Mouse (Mus musculus) midbrain, embryonic 13.5 days (tissue): ENCODE measurements around the gene Ppp6r1. TPM values are rescaled to one million over a fixed set of nuclear protein-coding genes. Genes with fewer than 3 reads are reported as not detected.

ENCODE experiments used
- ATAC-seq: fragments of 200-750 bp; cut with Nextera tagmentation; 2 replicates; pipeline ENCODE4 v1.8.0; 2017; ENCODE audit warnings: mild to moderate bottlenecking, moderate TSS enrichment, moderate library complexity
- H3K27ac ChIP-seq: fragments of 300-500 bp; sonication (generic); 2 replicates; pipeline ENCODE4 v1.5.1; 2015; ENCODE audit warnings: inconsistent platforms, mild to moderate bottlenecking, moderate library complexity
- H3K27me3 ChIP-seq: fragments of 300-500 bp; sonication (generic); 2 replicates; pipeline ENCODE4 v1.6.1; 2015; ENCODE audit warnings: mild to moderate bottlenecking, inconsistent platforms
- H3K36me3 ChIP-seq: fragments of 300-500 bp; sonication (generic); 2 replicates; pipeline ENCODE4 v1.6.1; 2015; ENCODE audit warnings: mild to moderate bottlenecking, inconsistent platforms
- H3K4me1 ChIP-seq: fragments of 300-500 bp; sonication (generic); replicated peaks from 2 replicates; pipeline ENCODE4 v1.6.1; 2015; ENCODE audit warnings: inconsistent platforms
- H3K4me2 ChIP-seq: fragments of 300-500 bp; sonication (generic); replicated peaks from 2 replicates; pipeline ENCODE4 v1.6.1; 2015; ENCODE audit warnings: moderate library complexity, mild to moderate bottlenecking, inconsistent platforms
- H3K4me3 ChIP-seq: fragments of 300-500 bp; sonication (generic); replicated peaks from 2 replicates; pipeline ENCODE4 v1.5.1; 2015; ENCODE audit warnings: mild to moderate bottlenecking, inconsistent platforms
- H3K9ac ChIP-seq: fragments of 300-500 bp; sonication (generic); replicated peaks from 2 replicates; pipeline ENCODE4 v1.6.1; 2015; ENCODE audit warnings: mild to moderate bottlenecking, inconsistent platforms
- H3K9me3 ChIP-seq: fragments of 300-500 bp; sonication (generic); 2 replicates; pipeline ENCODE4 v1.6.1; 2016; ENCODE audit warnings: mild to moderate bottlenecking, inconsistent platforms
- WGBS: fragments of 180-500 bp; shearing (Covaris S2); methylation state at CpG from one replicate; pipeline ENCODE4 v1.1.7; 2015; 5-methylcytosine and 5-hydroxymethylcytosine counted together
- polyA plus RNA-seq: library from polyadenylated mRNA; unstranded; fragments of >200 nt; fragmentation: Nextera tagmentation; extraction: Ambion mirVana; gene quantifications from 2 replicates; pipeline ENCODE4 v1.2.1, GENCODE M21; 2015

The Ppp6r1 gene
- polyA plus RNA-seq, 1 experiment from 2014 or later, result 11.4 TPM

DNA sequence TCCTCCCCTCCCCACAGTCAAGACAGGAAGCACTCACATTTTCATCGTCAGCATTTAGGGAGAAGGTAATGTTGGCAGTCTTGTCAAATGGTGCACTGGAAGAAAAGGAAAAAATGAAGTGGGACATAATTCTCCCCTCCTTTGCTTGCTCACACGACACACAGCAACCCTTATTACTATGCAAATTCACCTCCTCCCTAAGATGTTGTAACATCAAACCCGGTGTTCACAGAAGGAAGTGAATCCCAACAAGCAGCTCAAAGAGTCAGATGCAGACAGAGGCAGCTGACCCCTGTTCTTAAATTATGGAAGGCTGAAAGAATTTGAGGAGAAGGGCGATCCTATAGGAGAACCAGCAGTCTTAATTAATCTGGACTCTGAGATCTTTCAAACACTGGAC lies 22.6 kb downstream of the Ppp6r1 start:
- Histone ChIP-seq H3K4me3 (no peak overlapping the region), H3K9ac (no peak overlapping the region), H3K4me2 (no peak overlapping the region), H3K27me3 (no peaks in the 10 kb centered on the region), H3K4me1 (no peaks in the 10 kb centered on the region), H3K9me3 (no peaks in the 10 kb centered on the region), H3K27ac (no peak overlapping the region), H3K36me3 (peaks cover 90% of the 10 kb centered on the region)
- WGBS, result 88% methylated on average over 4 of the region's 4 CpGs
- ATAC-seq, result no peak

DNA sequence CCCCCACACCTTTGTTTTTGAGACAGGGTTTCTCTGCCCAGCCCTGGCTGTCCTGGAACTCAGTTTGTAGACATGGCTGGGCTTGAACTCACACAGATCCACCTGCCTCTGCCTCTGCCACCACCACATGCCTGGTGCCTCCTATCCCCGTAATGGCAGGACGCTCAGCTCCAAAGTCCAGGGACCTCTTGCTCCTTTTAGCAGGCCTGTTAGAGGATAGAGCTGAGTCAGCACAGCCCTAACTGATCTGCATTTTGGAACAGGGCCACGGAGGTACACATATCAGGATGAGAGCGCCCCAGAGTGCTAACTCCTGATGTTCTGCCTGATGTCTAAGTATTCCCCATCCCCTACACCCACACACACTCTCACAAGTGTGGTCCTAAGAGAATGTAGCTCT lies 27.8 kb downstream of the Ppp6r1 start, which contains the start of gene Tmem86b:
Gene Tmem86b, minus strand, starts transcription at position 392 of the 400 bp plus-strand sequence.
- Histone ChIP-seq H3K9me3 (no peaks in the 10 kb centered on the region), H3K27ac (no peak within 1 kb of the TSS), H3K4me1 (no peaks in the 10 kb centered on the region), H3K27me3 (no peaks in the 10 kb centered on the region), H3K9ac (no peak within 1 kb of the TSS), H3K4me3 (no peak within 1 kb of the TSS), H3K36me3 (peaks cover 73% of the 10 kb centered on the region), H3K4me2 (no peak within 1 kb of the TSS)
- ATAC-seq, result no peak
- WGBS, result 99% methylated on average over 4 of the region's 4 CpGs

DNA sequence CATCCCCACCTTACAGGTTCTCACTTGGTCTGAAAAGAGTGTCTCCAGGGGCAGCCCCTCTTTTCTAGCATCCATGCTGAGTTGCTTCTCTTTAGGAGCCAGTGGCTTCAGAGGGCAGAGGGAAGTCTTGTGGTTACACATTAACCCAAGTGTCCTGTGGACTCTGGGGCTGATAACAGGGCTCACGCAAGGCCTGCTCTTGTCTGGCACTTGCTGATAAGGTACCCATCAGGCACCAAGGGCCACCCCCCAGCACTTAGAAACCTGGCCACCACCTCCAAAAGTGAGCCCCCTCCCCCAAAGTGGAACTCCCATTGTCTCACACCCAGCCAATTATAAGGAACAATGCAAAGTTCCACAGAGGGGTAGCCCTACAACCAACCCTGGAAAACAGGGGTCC lies 28.6 kb downstream of the Ppp6r1 start:
- Histone ChIP-seq H3K36me3 (peaks cover 66% of the 10 kb centered on the region), H3K4me1 (no peaks in the 10 kb centered on the region), H3K4me2 (no peak overlapping the region), H3K4me3 (no peak overlapping the region), H3K9me3 (no peaks in the 10 kb centered on the region), H3K27me3 (no peaks in the 10 kb centered on the region), H3K9ac (no peak overlapping the region), H3K27ac (no peak overlapping the region)
- WGBS, result 83% methylated on average over 1 of the region's 1 CpGs
- no peak for ATAC-seq

DNA sequence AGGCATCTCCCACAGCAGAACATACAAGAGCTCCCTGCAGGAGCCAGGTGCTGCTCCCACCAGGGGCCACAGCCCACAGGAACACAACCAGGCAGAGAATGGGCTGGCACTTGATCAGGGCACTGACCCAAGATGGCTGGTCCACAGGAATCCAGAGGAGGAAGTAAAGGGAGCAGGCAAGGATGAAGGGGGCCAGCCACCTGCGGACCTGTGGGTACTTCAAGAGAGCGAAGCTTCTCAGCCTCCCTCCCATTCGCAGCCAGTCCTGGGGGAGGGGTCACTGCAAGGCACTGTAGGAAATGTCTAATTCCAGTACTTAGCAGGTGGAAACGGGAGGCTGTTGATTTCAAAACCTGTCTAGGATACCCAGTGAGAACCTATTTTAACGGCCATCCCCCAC lies 29.2 kb downstream of the Ppp6r1 start:
- Histone ChIP-seq H3K4me1 (no peaks in the 10 kb centered on the region), H3K9me3 (no peaks in the 10 kb centered on the region), H3K27me3 (no peaks in the 10 kb centered on the region), H3K27ac (no peak overlapping the region), H3K9ac (no peak overlapping the region), H3K4me2 (no peak overlapping the region), H3K4me3 (no peak overlapping the region), H3K36me3 (peaks cover 61% of the 10 kb centered on the region)
- 88% methylated on average over 5 of the region's 5 CpGs for WGBS
- ATAC-seq, result no peak

DNA sequence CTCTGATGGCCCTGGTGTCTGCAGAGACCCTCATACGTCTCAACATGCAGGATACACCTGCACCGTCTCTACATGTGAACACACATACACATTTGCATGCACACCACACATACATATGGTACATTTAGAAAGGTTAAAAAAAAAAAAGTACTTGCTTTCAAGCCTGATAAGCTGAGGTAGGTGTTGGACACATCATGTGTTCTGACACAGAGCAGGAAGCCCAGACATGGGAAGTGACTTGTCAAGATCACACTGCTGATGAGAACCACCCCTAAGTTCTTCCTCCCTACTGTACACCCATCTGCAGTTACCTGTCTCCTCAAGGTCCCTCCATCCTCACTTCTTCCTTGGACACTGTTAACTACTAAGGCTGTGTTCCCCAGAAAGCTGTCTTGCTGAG lies 32.9 kb downstream of the Ppp6r1 start:
- Histone ChIP-seq H3K36me3 (peaks cover 28% of the 10 kb centered on the region), H3K9ac (no peak overlapping the region), H3K27ac (no peak overlapping the region), H3K4me2 (no peak overlapping the region), H3K4me1 (0 out of 2 replicates have a peak, but pooled peaks cover 2% of the 10 kb centered on the region), H3K9me3 (no peaks in the 10 kb centered on the region), H3K4me3 (no peak overlapping the region), H3K27me3 (no peaks in the 10 kb centered on the region)
- no peak for ATAC-seq
- WGBS, result 91% methylated on average over 2 of the region's 2 CpGs

DNA sequence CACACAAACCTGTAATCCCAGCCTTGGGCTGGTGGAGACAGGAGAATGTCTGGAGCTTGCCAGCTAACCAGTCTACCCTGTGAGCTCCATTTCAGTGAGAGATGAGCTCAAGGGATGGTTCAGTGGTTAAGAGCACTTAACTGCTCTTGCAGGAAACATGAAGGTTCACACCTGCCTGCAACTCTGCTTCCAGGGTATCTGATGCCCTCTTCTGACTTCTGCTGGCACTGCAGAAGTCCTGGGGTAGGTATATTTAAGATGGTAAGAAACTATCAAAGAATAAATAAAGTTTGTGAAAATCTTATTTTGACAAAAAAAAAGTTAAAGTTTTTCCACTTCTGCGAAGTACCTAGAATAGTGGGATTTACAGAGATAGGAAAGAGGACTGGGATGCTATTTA lies 34.5 kb downstream of the Ppp6r1 start:
- H3K4me2 ChIP-seq, result no peak overlapping the region
- peaks cover 15% of the 10 kb centered on the region for H3K36me3 ChIP-seq
- H3K4me3 ChIP-seq, result no peak overlapping the region
- 53% methylated on average over 1 of the region's 1 CpGs for WGBS
- H3K27ac ChIP-seq, result no peak overlapping the region
- ATAC-seq, result peak; percentile 28; the same call in 1 of the 2 replicates
- no peak overlapping the region for H3K9ac ChIP-seq
- H3K9me3 ChIP-seq, result no peaks in the 10 kb centered on the region
- H3K4me1 ChIP-seq, result 0 out of 2 replicates have a peak, but pooled peaks cover 2% of the 10 kb centered on the region
- no peaks in the 10 kb centered on the region for H3K27me3 ChIP-seq

DNA sequence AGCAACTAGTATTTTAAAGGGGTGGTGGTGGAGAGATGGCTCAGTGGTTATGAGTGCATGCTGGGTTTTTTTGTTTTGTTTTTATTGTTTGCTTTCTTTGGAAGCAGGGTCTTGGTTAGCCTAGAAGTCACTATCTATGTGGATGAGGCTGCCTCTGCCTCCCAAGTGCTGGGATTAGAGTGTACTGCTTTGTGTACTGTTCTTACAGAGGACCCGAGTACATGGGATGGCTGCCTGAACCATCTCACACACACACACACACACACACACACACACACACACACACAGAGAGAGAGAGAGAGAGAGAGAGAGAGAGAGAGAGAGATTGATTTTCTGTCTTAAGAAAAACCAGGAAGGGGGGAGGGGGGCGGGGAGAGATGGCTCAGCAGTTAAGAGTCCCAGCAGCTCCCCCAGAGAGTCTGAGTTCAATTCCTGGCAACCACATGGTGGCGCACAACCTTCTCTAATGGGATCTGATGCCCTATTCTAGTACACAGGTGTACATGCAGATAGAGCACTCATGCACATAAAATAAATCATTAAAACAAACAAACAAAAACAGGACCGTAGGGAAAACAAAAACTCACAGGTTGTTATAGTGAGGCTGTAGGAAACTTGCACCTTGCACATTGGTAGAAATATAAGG lies 35.2 kb downstream of the Ppp6r1 start:
- no peaks in the 10 kb centered on the region for H3K9me3 ChIP-seq
- H3K4me1 ChIP-seq, result 0 out of 2 replicates have a peak, but pooled peaks cover 2% of the 10 kb centered on the region
- H3K4me3 ChIP-seq, result no peak overlapping the region
- H3K27ac ChIP-seq, result no peak overlapping the region
- H3K27me3 ChIP-seq, result no peaks in the 10 kb centered on the region
- WGBS, result 30% methylated on average over 4 of the region's 4 CpGs
- H3K9ac ChIP-seq, result no peak overlapping the region
- H3K36me3 ChIP-seq, result peaks cover 9% of the 10 kb centered on the region
- no peak overlapping the region for H3K4me2 ChIP-seq
- peak; percentile 68 for ATAC-seq

DNA sequence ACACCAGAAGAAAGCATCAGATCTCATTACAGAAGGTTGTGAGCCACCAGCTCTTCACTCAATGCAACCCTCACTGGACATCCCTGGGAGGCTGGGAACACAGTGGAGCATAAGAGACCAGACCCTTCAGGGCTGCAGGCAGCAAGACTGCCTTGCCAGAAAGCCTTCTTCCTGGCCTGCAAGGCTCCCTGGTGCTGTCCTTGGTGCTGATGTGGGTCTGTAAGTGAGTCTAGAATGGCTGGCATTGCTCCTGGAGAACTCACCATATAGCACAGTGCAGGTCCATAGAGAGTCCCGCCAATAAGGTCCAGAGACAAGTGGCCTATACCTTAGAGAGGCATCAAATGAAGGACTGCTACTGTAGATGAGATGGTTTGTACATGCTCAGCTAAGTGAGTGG lies 38.8 kb downstream of the Ppp6r1 start:
- no peak for ATAC-seq
- Histone ChIP-seq H3K9ac (no peak overlapping the region), H3K4me2 (no peak overlapping the region), H3K4me3 (no peak overlapping the region), H3K27me3 (no peaks in the 10 kb centered on the region), H3K9me3 (no peaks in the 10 kb centered on the region), H3K4me1 (0 out of 2 replicates have a peak, but pooled peaks cover 2% of the 10 kb centered on the region), H3K27ac (no peak overlapping the region), H3K36me3 (no peaks in the 10 kb centered on the region)
- WGBS, result 25% methylated on average over 1 of the region's 1 CpGs

DNA sequence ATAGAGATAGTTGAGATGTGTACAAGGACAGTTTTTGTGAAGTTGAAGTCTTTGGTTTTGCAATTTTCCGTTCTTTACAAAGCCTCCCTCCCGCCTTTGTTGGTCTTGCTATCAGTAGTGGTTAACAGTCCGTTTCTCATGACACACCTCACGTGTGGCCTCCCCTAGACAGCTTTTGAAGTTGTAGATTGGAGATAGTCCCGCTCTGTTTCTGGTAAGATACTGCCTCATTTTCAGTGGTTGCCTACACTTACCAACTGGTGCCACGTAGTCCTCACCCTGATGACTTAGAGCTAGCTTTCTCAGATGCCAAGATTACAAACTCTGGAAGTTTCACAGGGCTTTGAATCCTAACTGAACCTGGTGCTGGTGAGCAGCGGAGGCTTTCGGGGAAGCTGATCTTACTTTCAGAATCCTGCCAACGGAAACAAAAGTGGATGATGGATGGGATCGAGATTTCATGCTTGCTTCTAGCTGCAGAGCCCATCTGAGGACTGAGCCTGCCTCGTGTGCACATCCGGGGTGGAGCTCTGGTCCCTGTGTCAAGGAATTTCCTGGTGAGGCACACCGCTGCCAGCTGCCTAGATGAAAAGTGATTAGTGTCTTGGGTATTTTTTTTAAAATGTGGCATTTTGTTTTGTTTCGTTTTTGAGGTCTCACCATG lies 44.9 kb downstream of the Ppp6r1 start:
- ATAC-seq, result no peak
- Histone ChIP-seq H3K4me3 (no peak overlapping the region), H3K27me3 (no peaks in the 10 kb centered on the region), H3K27ac (no peak overlapping the region), H3K36me3 (no peaks in the 10 kb centered on the region), H3K4me2 (no peak overlapping the region), H3K9me3 (no peaks in the 10 kb centered on the region), H3K4me1 (no peaks in the 10 kb centered on the region), H3K9ac (no peak overlapping the region)
- 84% methylated on average over 14 of the region's 14 CpGs for WGBS

DNA sequence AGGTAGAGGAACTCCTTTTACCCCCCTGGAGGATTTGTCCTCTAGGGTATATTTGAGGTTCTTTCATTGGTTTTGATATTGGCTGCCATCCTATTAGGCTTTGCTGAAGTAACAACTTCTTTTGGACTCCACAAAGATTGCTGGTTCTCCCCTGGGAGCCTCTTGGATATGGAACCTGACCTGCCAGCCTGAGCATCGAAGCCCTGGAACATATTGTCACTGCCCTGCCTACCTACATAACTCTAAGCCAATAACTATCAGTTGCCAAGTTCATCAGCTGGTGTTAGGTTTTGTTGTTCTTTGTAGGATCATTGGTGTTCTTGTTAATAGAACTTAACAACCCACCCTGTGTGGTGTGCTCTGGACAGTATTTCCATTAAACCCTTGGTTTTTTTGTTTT lies 45.9 kb downstream of the Ppp6r1 start:
- H3K27ac ChIP-seq, result no peak overlapping the region
- H3K4me2 ChIP-seq, result no peak overlapping the region
- no peaks in the 10 kb centered on the region for H3K4me1 ChIP-seq
- no peak for ATAC-seq
- no peaks in the 10 kb centered on the region for H3K36me3 ChIP-seq
- no peak overlapping the region for H3K9ac ChIP-seq
- no peaks in the 10 kb centered on the region for H3K27me3 ChIP-seq
- H3K4me3 ChIP-seq, result no peak overlapping the region
- WGBS, result 78% methylated on average over 1 of the region's 1 CpGs
- no peaks in the 10 kb centered on the region for H3K9me3 ChIP-seq

DNA sequence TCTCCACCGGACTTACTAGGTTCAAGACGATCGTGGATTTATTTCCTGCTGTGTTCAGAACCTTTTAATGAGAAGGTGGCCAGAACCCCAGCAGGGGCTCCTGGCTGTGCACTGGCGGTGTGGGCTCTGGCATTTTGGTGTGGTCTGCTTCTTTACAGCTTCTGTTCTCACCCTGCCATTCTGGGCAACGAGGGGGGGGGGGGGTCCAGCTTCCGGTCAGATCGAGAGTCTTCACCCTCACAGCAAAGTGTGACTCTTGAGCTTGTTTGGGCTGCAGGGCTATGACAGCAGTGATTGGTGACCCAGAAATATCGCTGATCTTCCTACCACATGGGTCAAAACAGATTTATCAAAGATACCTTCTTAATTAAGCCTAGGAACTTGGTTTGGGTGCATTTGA lies 46.4 kb downstream of the Ppp6r1 start:
- Histone ChIP-seq H3K9me3 (no peaks in the 10 kb centered on the region), H3K4me2 (no peak overlapping the region), H3K4me1 (no peaks in the 10 kb centered on the region), H3K27ac (no peak overlapping the region), H3K36me3 (no peaks in the 10 kb centered on the region), H3K27me3 (no peaks in the 10 kb centered on the region), H3K4me3 (no peak overlapping the region), H3K9ac (no peak overlapping the region)
- ATAC-seq, result no peak
- whole genome bisulfite sequencing, result 63% methylated on average over 8 of the region's 8 CpGs

DNA sequence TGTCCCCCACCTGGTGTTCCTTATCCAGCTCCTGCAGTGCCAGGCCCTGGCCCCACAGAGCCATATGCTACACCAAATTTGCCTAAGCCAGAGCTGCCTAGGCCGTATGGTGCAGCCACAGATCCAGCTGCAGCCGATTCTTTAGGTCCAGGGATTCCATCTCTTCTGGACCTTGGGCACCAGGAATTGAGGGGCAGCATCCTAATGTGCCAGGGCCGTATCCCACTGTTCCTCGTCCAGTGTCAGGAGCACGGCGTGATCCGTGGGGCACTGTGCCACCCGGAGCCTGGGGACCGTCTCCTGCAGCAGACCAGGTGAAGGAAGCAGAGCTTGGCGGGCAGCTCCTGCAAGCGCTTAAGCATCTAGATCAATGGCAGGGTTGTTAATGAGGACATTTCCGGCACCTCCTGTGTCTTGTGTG lies 46.9 kb downstream of the Ppp6r1 start:
- WGBS, result 86% methylated on average over 12 of the region's 12 CpGs
- no peaks in the 10 kb centered on the region for H3K27me3 ChIP-seq
- no peak for ATAC-seq
- no peak overlapping the region for H3K4me3 ChIP-seq
- H3K9me3 ChIP-seq, result no peaks in the 10 kb centered on the region
- H3K4me2 ChIP-seq, result no peak overlapping the region
- no peak overlapping the region for H3K27ac ChIP-seq
- no peaks in the 10 kb centered on the region for H3K4me1 ChIP-seq
- no peak overlapping the region for H3K9ac ChIP-seq
- H3K36me3 ChIP-seq, result no peaks in the 10 kb centered on the region
